Mouse (Mus musculus) lung, postnatal 0 days (tissue): Measurements from ENCODE around the gene Txlng. TPM values are rescaled to one million over a fixed set of nuclear protein-coding genes. Genes with fewer than 3 reads are reported as not detected.
A peak's percentile ranks its signal among the peaks of the same experiment; 100 is the strongest.
"Not testable (repeated sequence)": the region's sequence is repeated elsewhere in the genome, so short reads cannot be mapped to it uniquely, and the experiment has no call there.

Source experiments
- ATAC-seq: fragments of 200-750 bp; cut with Nextera tagmentation; 2 replicates; pipeline ENCODE4 v1.8.0; 2017; ENCODE audit warnings: moderate library complexity
- DNase-seq: peaks from one replicate; pipeline ENCODE4 v3.0.0-alpha.2; 2016; ENCODE audit warnings: low spot score
- H3K27ac ChIP-seq: fragments of 300-500 bp; sonication (generic); 2 replicates; pipeline ENCODE4 v1.5.1; 2014; ENCODE audit warnings: antibody characterized with exemption, mild to moderate bottlenecking, low read length, mixed read lengths
- H3K27me3 ChIP-seq: fragments of 300-500 bp; sonication (generic); replicated peaks from 2 replicates; pipeline ENCODE4 v1.6.1; 2014; ENCODE audit warnings: low read length, mixed read lengths; ENCODE audit not compliant: insufficient read depth
- H3K36me3 ChIP-seq: fragments of 300-500 bp; sonication (generic); 2 replicates; pipeline ENCODE4 v1.6.1; 2014; ENCODE audit warnings: low read length, mixed read lengths; ENCODE audit not compliant: insufficient read depth
- H3K4me1 ChIP-seq: fragments of 300-500 bp; sonication (generic); 2 replicates; pipeline ENCODE4 v1.6.1; 2014; ENCODE audit warnings: antibody characterized with exemption, low read depth, low read length, mixed read lengths; ENCODE audit not compliant: insufficient read depth
- H3K4me2 ChIP-seq: fragments of 300-500 bp; sonication (generic); replicated peaks from 2 replicates; pipeline ENCODE4 v1.6.1; 2014; ENCODE audit warnings: low read depth, mild to moderate bottlenecking, low read length, moderate library complexity, mixed read lengths
- H3K4me3 ChIP-seq: fragments of 300-500 bp; sonication (generic); 2 replicates; pipeline ENCODE4 v1.5.1; 2014; ENCODE audit warnings: low read depth, low read length
- H3K9ac ChIP-seq: fragments of 300-500 bp; sonication (generic); replicated peaks from 2 replicates; pipeline ENCODE4 v1.6.1; 2014; ENCODE audit warnings: low read depth, mild to moderate bottlenecking
- H3K9me3 ChIP-seq: fragments of 300-500 bp; sonication (generic); 2 replicates; pipeline ENCODE4 v1.6.1; 2016; ENCODE audit warnings: low read length, mixed read lengths
- CTCF ChIP-seq: IDR thresholded peaks from 2 replicates; pipeline ENCODE4 v1.5.1; 2016; ENCODE audit warnings: antibody characterized with exemption, mild to moderate bottlenecking
- EP300 ChIP-seq: IDR thresholded peaks from 2 replicates; pipeline ENCODE4 v1.6.1; 2016; ENCODE audit warnings: antibody characterized with exemption, mild to moderate bottlenecking, control low read depth
- WGBS: fragments of 180-500 bp; shearing (Covaris S2); extraction: QIAGEN DNeasy Blood & Tissue Kit; methylation state at CpG from one replicate; pipeline ENCODE4 v1.1.7; 2014; 5-methylcytosine and 5-hydroxymethylcytosine counted together
- polyA plus RNA-seq: library from polyadenylated mRNA; unstranded; fragments of >200 nt; fragmentation: Nextera tagmentation; extraction: Ambion mirVana; gene quantifications from 2 replicates; pipeline ENCODE4 v1.2.1, GENCODE M21; 2015

The Txlng gene
- polyA plus RNA-seq, 1 experiment from 2014 or later, result 11.5 TPM

GRCm38 (mm10) chrX:162828783-162829182 is 471 bp downstream of the Txlng start:
- ATAC-seq (no peak), DNase-seq (peak; percentile 7)
- Histone ChIP-seq H3K4me3 (peak overlapping the region; percentile 38), H3K4me1 (no peaks in the 10 kb centered on the region), H3K9ac (peak overlapping the region; percentile 27; the same call in 1 of the 2 replicates), H3K9me3 (no peaks in the 10 kb centered on the region), H3K27me3 (no peaks in the 10 kb centered on the region), H3K4me2 (peak overlapping the region; percentile 74), H3K36me3 (no peaks in the 10 kb centered on the region), H3K27ac (peak overlapping the region; percentile 54)
- TF ChIP-seq EP300 (no peak), CTCF (no peak)
- 18% methylated on average over 7 of the region's 20 CpGs for WGBS

DNA sequence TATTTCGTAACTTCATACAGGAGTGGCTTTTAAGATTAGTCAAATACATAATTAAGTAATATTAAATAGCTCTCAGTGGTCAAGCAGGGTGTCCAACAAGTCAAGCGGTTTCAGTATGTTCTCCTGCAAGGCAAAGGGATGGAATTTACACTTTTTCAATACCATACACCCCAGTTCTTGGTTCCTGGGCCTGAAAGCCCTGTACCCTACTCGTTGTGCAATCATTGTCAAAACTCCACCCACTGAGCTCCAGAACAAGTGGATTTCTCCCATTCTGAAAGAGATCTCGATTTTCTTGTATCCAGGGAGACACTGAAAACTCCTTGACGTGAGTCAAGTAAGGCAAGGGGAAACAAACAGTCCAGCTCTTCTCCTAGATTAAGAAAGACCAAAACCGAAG is 1.2 kb downstream of the Txlng start:
- DNase-seq, result peak; percentile 69

DNA sequence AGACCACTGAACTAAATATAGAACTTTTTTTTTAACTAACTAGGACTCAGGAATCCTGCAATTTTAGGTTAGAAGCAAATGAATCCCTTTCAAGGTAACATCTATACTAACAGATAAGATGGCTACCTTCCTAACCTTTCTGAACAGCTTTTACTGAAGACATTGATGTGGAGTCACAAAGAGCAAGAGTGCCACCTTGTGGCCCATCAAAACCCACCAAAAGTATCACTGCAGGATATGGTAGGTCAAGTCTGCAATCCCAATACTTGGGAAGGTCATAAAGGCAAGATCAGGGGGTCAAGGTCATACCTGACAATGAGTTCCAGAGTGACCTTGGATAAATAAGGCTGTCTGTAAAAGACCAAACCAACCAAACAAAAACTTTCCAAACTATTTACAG is 28.9 kb downstream of the Txlng start:
- Histone ChIP-seq H3K9me3 (no peaks in the 10 kb centered on the region), H3K27ac (no peak overlapping the region), H3K27me3 (no peaks in the 10 kb centered on the region), H3K4me1 (no peaks in the 10 kb centered on the region), H3K4me2 (no peak overlapping the region), H3K9ac (no peak overlapping the region), H3K36me3 (no peaks in the 10 kb centered on the region), H3K4me3 (no peak overlapping the region)
- TF ChIP-seq EP300, result no peak
- peak; percentile 66 for TF ChIP-seq CTCF
- no peak for ATAC-seq
- DNase-seq, result peak; percentile 33

More for the DNA sequence above, 1.2 kb downstream of the Txlng start:
- peak; percentile 13 for ATAC-seq
- H3K9me3 ChIP-seq, result no peaks in the 10 kb centered on the region
- H3K4me3 ChIP-seq, result peak overlapping the region; percentile 38
- H3K36me3 ChIP-seq, result no peaks in the 10 kb centered on the region
- H3K27me3 ChIP-seq, result no peaks in the 10 kb centered on the region
- WGBS, result 31% methylated on average over 6 of the region's 6 CpGs
- no peaks in the 10 kb centered on the region for H3K4me1 ChIP-seq
- H3K27ac ChIP-seq, result peak overlapping the region; percentile 54; the same call in 1 of the 2 replicates
- peak overlapping the region; percentile 74 for H3K4me2 ChIP-seq
- peak; percentile 35; the same call in 1 of the 2 replicates for TF ChIP-seq EP300
- no peak for TF ChIP-seq CTCF
- H3K9ac ChIP-seq, result no peak overlapping the region

GRCm38 (mm10) chrX:162791392-162791791 is 37.9 kb downstream of the Txlng start:
- not testable (repeated sequence) for H3K4me2 ChIP-seq, DNase-seq, H3K27ac ChIP-seq, H3K9ac ChIP-seq, H3K4me1 ChIP-seq, ATAC-seq, H3K27me3 ChIP-seq, H3K36me3 ChIP-seq, H3K9me3 ChIP-seq, H3K4me3 ChIP-seq
- WGBS, result 85% methylated on average over 5 of the region's 5 CpGs
- peak; percentile 36 for TF ChIP-seq CTCF

GRCm38 (mm10) chrX:162788372-162788771 is 40.9 kb downstream of the Txlng start:
- Histone ChIP-seq H3K9ac (no peak overlapping the region), H3K27me3 (no peaks in the 10 kb centered on the region), H3K4me3 (no peak overlapping the region), H3K27ac (no peak overlapping the region), H3K4me2 (no peak overlapping the region), H3K4me1 (no peaks in the 10 kb centered on the region), H3K36me3 (no peaks in the 10 kb centered on the region), H3K9me3 (no peaks in the 10 kb centered on the region)
- no peak for DNase-seq
- TF ChIP-seq EP300 (no peak), CTCF (no peak)
- no peak for ATAC-seq
- WGBS, result 54% methylated on average over 1 of the region's 1 CpGs

DNA sequence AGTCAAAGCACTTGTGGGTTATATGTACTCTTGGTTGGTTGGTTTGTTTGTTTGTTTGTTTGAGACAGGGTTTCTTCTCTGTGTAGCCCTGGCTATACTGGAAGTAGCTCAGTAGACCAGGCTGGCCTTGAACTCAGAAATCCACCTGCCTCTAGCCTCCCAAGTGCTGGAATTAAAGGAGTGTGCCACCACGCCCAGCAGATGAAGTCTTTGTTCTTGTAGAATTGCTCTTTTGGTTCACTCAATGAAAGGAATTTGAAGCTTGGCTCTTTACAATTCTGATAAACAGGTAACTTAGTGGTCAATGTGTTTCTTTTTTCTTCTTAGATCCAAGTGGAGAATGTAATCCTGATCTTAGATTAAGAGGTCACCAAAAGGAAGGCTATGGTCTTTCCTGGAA is 58.5 kb downstream of the Txlng start:
- ATAC-seq (no peak), DNase-seq (no peak)
- no peak overlapping the region for H3K27ac ChIP-seq
- 79% methylated on average over 1 of the region's 1 CpGs for WGBS
- H3K27me3 ChIP-seq, result no peaks in the 10 kb centered on the region
- TF ChIP-seq EP300 (no peak), CTCF (no peak)
- H3K9me3 ChIP-seq, result no peaks in the 10 kb centered on the region
- no peak overlapping the region for H3K9ac ChIP-seq
- no peak overlapping the region for H3K4me3 ChIP-seq
- H3K4me1 ChIP-seq, result no peaks in the 10 kb centered on the region
- no peak overlapping the region for H3K4me2 ChIP-seq
- no peaks in the 10 kb centered on the region; the same call in none of the 2 replicates for H3K36me3 ChIP-seq
